Mouse (Mus musculus) megakaryocyte, embryonic 14.5 days (primary cell): ENCODE measurements around the gene Cx3cr1.

Source experiments
- FLI1 ChIP-seq: IDR thresholded peaks from 2 replicates; pipeline ENCODE4 v1.6.1; 2012; ENCODE audit warnings: low read length, inconsistent platforms, mixed read lengths
- GATA1 ChIP-seq: IDR thresholded peaks from 3 replicates; pipeline ENCODE4 v1.6.1; 2012; ENCODE audit warnings: mixed read lengths, low read length, inconsistent platforms, borderline replicate concordance

DNA sequence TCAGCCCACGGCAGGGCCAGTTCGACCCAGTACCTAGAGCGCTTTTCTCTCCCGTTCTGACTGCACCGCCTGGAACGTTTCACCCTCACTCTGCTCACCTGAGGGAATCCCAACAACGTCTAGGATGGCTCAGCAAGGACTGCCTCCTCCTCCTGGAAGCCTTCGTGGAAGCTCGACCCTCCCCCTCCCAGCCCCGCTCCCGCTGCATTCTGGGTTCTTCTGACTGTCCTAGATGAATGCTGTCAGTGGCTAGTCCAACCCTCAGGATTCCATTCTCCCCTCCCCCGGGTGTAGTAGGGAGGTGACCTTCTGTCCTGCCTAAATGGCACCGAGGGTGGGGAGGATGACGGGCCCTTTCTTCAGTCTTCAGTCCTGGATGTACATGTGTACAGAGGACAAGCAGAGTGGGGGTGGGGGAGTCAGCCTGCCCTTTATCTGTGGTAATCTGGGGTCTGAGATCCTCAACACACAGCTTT is 85.1 kb downstream of the Cx3cr1 start, which contains the start of gene Csrnp1:
- TF ChIP-seq FLI1, result no peak
- TF ChIP-seq GATA1, result no peak
